Mouse (Mus musculus) E14TG2a.4 (cell line): ENCODE data around the gene Mms19.
"Not testable (repeated sequence)": the region's sequence is repeated elsewhere in the genome, so short reads cannot be mapped to it uniquely, and the experiment has no call there.

Experiments
- H3K27me3 ChIP-seq: 2 replicates; pipeline ENCODE4 v1.6.1; 2014; ENCODE audit warnings: low read length, control low read depth; ENCODE audit not compliant: insufficient read depth
- H3K36me3 ChIP-seq: 2 replicates; pipeline ENCODE4 v1.6.1; 2014; ENCODE audit warnings: low read length, control low read depth; ENCODE audit not compliant: insufficient read depth
- H3K4me1 ChIP-seq: replicated peaks from 2 replicates; pipeline ENCODE4 v1.6.1; 2014; ENCODE audit warnings: low read depth, low read length, control low read depth
- H3K4me3 ChIP-seq: replicated peaks from 2 replicates; pipeline ENCODE4 v1.5.1; 2014; ENCODE audit warnings: mild to moderate bottlenecking, low read length
- H3K9me3 ChIP-seq: 2 replicates; pipeline ENCODE4 v1.6.1; 2014; ENCODE audit warnings: low read length, control low read depth
- CTCF ChIP-seq: conservative IDR thresholded peaks from 2 replicates; pipeline ENCODE4 v1.5.1; 2014; ENCODE audit warnings: low read length
- NANOG ChIP-seq: IDR thresholded peaks from 2 replicates; pipeline ENCODE4 v1.6.1; 2014; ENCODE audit warnings: borderline replicate concordance, low read length, mixed read lengths
- POU5F1 ChIP-seq: IDR thresholded peaks from 2 replicates; pipeline ENCODE4 v1.6.1; 2014; ENCODE audit warnings: low read length, borderline replicate concordance

Mms19 gene

GRCm38 (mm10) chr19:41933179-41934086 is 47.5 kb downstream of the Mms19 start, which contains the start of the genes Exosc1 and Zdhhc16:
Gene Exosc1, minus strand, starts transcription at chr19:41933423.
Gene Zdhhc16, plus strand, starts transcription at chr19:41933480.
- Histone ChIP-seq H3K4me3 (peak within 1 kb of the TSS; percentile 100), H3K27me3 (no peaks in the 10 kb centered on the region), H3K9me3 (no peaks in the 10 kb centered on the region), H3K4me1 (peaks cover 41% of the 10 kb centered on the region), H3K36me3 (peaks cover 62% of the 10 kb centered on the region)
- TF ChIP-seq CTCF: no peak
- no peak for TF ChIP-seq NANOG
- TF ChIP-seq POU5F1: no peak

GRCm38 (mm10) chr19:41932686-41933085 is 48.3 kb downstream of the Mms19 start:
- H3K36me3 ChIP-seq: peaks cover 62% of the 10 kb centered on the region

GRCm38 (mm10) chr19:41920412-41921067 is 60.4 kb downstream of the Mms19 start:
- Histone ChIP-seq H3K27me3 (no peaks in the 10 kb centered on the region), H3K9me3 (no peaks in the 10 kb centered on the region), H3K4me3 (no peak overlapping the region), H3K36me3 (peaks cover 88% of the 10 kb centered on the region), H3K4me1 (peaks cover 21% of the 10 kb centered on the region)
- TF ChIP-seq POU5F1 (no peak), NANOG (no peak), CTCF (no peak)

More at GRCm38 (mm10) chr19:41932686-41933085, 48.3 kb downstream of the Mms19 start:
- no peak for TF ChIP-seq POU5F1
- TF ChIP-seq CTCF: no peak
- no peak for TF ChIP-seq NANOG
- H3K4me1 ChIP-seq: peaks cover 41% of the 10 kb centered on the region
- H3K9me3 ChIP-seq: no peaks in the 10 kb centered on the region
- peak overlapping the region; percentile 100 for H3K4me3 ChIP-seq
- H3K27me3 ChIP-seq: no peaks in the 10 kb centered on the region

GRCm38 (mm10) chr19:41919471-41919870 is 61.5 kb downstream of the Mms19 start:
- Histone ChIP-seq H3K4me3 (no peak overlapping the region), H3K4me1 (peaks cover 31% of the 10 kb centered on the region), H3K36me3 (peaks cover 92% of the 10 kb centered on the region), H3K27me3 (no peaks in the 10 kb centered on the region), H3K9me3 (no peaks in the 10 kb centered on the region)
- TF ChIP-seq CTCF (no peak), POU5F1 (no peak), NANOG (no peak)

- H3K9me3 ChIP-seq: no peaks in the 10 kb centered on the region
- no peaks in the 10 kb centered on the region for H3K27me3 ChIP-seq
- H3K4me3 ChIP-seq: no peak overlapping the region
- H3K4me1 ChIP-seq: peaks cover 45% of the 10 kb centered on the region
- peaks cover 85% of the 10 kb centered on the region for H3K36me3 ChIP-seq
- TF ChIP-seq CTCF: no peak
- TF ChIP-seq NANOG: no peak
- no peak for TF ChIP-seq POU5F1
Measured at GRCm38 (mm10) chr19:41916853-41917252, 64.1 kb downstream of the Mms19 start.

- H3K36me3 ChIP-seq: peaks cover 70% of the 10 kb centered on the region
Measured at GRCm38 (mm10) chr19:41915294-41915693, 65.7 kb downstream of the Mms19 start.

GRCm38 (mm10) chr19:41914592-41914882 is 66.4 kb downstream of the Mms19 start:
- not testable (repeated sequence) for H3K9me3 ChIP-seq, H3K27me3 ChIP-seq
- Histone ChIP-seq H3K36me3 (peaks cover 62% of the 10 kb centered on the region), H3K4me3 (peak overlapping the region; percentile 100), H3K4me1 (peaks cover 47% of the 10 kb centered on the region)

More at GRCm38 (mm10) chr19:41915294-41915693, 65.7 kb downstream of the Mms19 start:
- Histone ChIP-seq H3K9me3 (no peaks in the 10 kb centered on the region), H3K4me3 (peak overlapping the region; percentile 100), H3K27me3 (no peaks in the 10 kb centered on the region), H3K4me1 (peaks cover 50% of the 10 kb centered on the region)
- no peak for TF ChIP-seq POU5F1

GRCm38 (mm10) chr19:41913774-41914591 is 67.0 kb downstream of the Mms19 start:
- Histone ChIP-seq H3K4me1 (peaks cover 47% of the 10 kb centered on the region), H3K27me3 (no peaks in the 10 kb centered on the region), H3K36me3 (peaks cover 56% of the 10 kb centered on the region), H3K4me3 (peak overlapping the region; percentile 100), H3K9me3 (no peaks in the 10 kb centered on the region)
- TF ChIP-seq CTCF (no peak), NANOG (no peak), POU5F1 (no peak)
